Mouse (Mus musculus): Measurements from ENCODE around the gene Cenph. TPM values are rescaled to one million over a fixed set of nuclear protein-coding genes. Genes with fewer than 3 reads are reported as not detected.

Cenph gene
- polyA plus RNA-seq, 1 experiment = 0.33 TPM

GRCm38 (mm10) chr13:100715467-100715866 is 60.2 kb downstream of the Cenph start:
- TF ChIP-seq CTCF (IDR thresholded peaks at IDR 0.05; ENCODE audit: extremely low read depth, insufficient read length, insufficient replicate concordance, low read depth, low read length) (no peak), POLR2A (IDR thresholded peaks at IDR 0.05; ENCODE audit: low read depth, low read length) (no peak)
- no peaks in the 10 kb centered on the region for H3K4me1 ChIP-seq (ENCODE audit: control insufficient read depth, insufficient read depth, insufficient read length, low read length)
- peaks cover 56% of the 10 kb centered on the region for H3K36me3 ChIP-seq (ENCODE audit: control insufficient read depth, insufficient read depth, low read length)
- H3K4me3 ChIP-seq (ENCODE audit: low read depth, low read length) = no peak overlapping the region
- H3K27ac ChIP-seq (ENCODE audit: insufficient read depth, low read depth, low read length) = no peak overlapping the region
- WGBS = 84% methylated on average over 6 of the region's 6 CpGs
- H3K27me3 ChIP-seq (ENCODE audit: control insufficient read depth, insufficient read depth, low read length) = no peaks in the 10 kb centered on the region

Other genes starting within 250 kb of the Cenph start
- gene Ocln, start 223.2 kb downstream of the Cenph start, polyA plus RNA-seq (2012; rRNA removed) = 7.4 and 23.3 TPM in 2 replicates
- gene Marveld2, start 158.9 kb downstream of the Cenph start, polyA plus RNA-seq (2012; rRNA removed) = 8.0 and 18.3 TPM in 2 replicates
- gene Ak6, start 124.9 kb downstream of the Cenph start, polyA plus RNA-seq (2012; rRNA removed) = 5.5 and 10.0 TPM in 2 replicates
- gene Rad17, start 124.8 kb downstream of the Cenph start, polyA plus RNA-seq (2012; rRNA removed) = 0.42 and 0.75 TPM in 2 replicates
- 0.13 and 0.63 TPM in 2 replicates for gene Taf9, start 124.3 kb downstream of the Cenph start, polyA plus RNA-seq (2012; rRNA removed)
- 0.39 and 0.41 TPM in 2 replicates for gene Ccdc125, start 106.2 kb downstream of the Cenph start, polyA plus RNA-seq (2012; rRNA removed)
- 2.9 and 6.9 TPM in 2 replicates for gene Cdk7, start 45.0 kb downstream of the Cenph start, polyA plus RNA-seq (2012; rRNA removed)
- 28.9 and 50.7 TPM in 2 replicates for gene Mrps36, start 31.2 kb downstream of the Cenph start, polyA plus RNA-seq (2012; rRNA removed)
- gene Ccnb1, start 10.7 kb upstream of the Cenph start, polyA plus RNA-seq (2012; rRNA removed) = 4.3 and 11.2 TPM in 2 replicates
- gene Slc30a5, start 57.5 kb upstream of the Cenph start, polyA plus RNA-seq (2012; rRNA removed) = 14.0 and 24.7 TPM in 2 replicates